Comparison of ENCODE assay signal across 23 mouse cellular contexts in the genomic region with DNA sequence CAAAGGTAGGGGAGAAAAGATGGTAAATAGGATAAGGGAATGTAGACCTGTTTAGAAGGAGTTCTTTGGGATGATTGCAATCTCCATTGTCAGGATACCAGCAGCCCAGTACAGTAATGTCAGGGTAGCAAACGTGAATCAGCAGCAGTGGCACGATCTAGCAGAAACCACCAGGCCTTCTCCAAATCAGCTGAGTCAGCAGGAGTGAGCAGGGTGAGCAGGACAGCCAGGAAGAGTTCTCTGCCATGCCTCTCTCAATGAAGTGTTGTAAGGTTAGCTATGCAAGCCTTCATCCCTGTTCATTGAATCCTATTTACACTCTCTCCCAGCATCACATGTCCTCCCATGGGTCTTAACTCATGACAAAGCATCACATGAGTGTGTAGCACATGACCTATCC.
A peak's percentile ranks its signal among the peaks of the same experiment; 100 is the strongest.
DNase-seq lines count a peak whose midpoint lies in the region; ATAC-seq and TF ChIP-seq lines count a peak whose summit lies in the region.
"Had no signal": no experiment of that assay in that cellular context is flagged by ENCODE, and none has a peak within 500 bp of the region (broad histone marks: within the 10 kb centered on the region; RNA-seq: fewer than 3 reads in every experiment).

No protein-coding gene starts in this region.

- no peak overlapping the region for H3K4me3 ChIP-seq in forebrain, embryonic 11.5 days (ENCODE audit: low read depth, low read length)
- H3K4me3 ChIP-seq in forebrain, postnatal 0 days (ENCODE audit: low read depth, low read length) = no peak overlapping the region
- H3K4me3 ChIP-seq in midbrain, embryonic 11.5 days (ENCODE audit: low read depth, low read length) = no peak overlapping the region
- no peak overlapping the region for H3K4me3 ChIP-seq in midbrain, embryonic 16.5 days (ENCODE audit: low read depth, low read length)
- no peak overlapping the region for H3K4me3 ChIP-seq in MEL (ENCODE audit: control insufficient read depth in 1 of 2, insufficient read depth in 1 of 2, low read depth in 2 of 2, low read length in 2 of 2)
- H3K4me3 ChIP-seq: embryonic facial prominence, embryonic 10.5 days; embryonic facial prominence, embryonic 12.5 days; forebrain, embryonic 12.5 days had no signal

- H3K27me3 ChIP-seq in forebrain, embryonic 11.5 days (ENCODE audit: control insufficient read depth, insufficient read depth, low read length) = no peaks in the 10 kb centered on the region
- no peaks in the 10 kb centered on the region for H3K27me3 ChIP-seq in forebrain, postnatal 0 days (ENCODE audit: insufficient read depth, low read length)
- no peaks in the 10 kb centered on the region for H3K27me3 ChIP-seq in midbrain, embryonic 11.5 days (ENCODE audit: control insufficient read depth, insufficient read depth, low read length)
- H3K27me3 ChIP-seq in midbrain, embryonic 16.5 days (ENCODE audit: control insufficient read depth, insufficient read depth, low read depth, low read length) = no peaks in the 10 kb centered on the region
- no peaks in the 10 kb centered on the region for H3K27me3 ChIP-seq in MEL (ENCODE audit: control insufficient read depth in 1 of 2, insufficient read depth in 2 of 2, low read length in 2 of 2)
- H3K27me3 ChIP-seq: embryonic facial prominence, embryonic 12.5 days; forebrain, embryonic 12.5 days had no signal

- no peak overlapping the region for H3K27ac ChIP-seq in forebrain, embryonic 11.5 days (ENCODE audit: low read depth, low read length)
- no peak overlapping the region for H3K27ac ChIP-seq in forebrain, postnatal 0 days (ENCODE audit: low read depth, low read length)
- H3K27ac ChIP-seq in midbrain, embryonic 11.5 days (ENCODE audit: low read depth, low read length) = no peak overlapping the region
- no peak overlapping the region for H3K27ac ChIP-seq in midbrain, embryonic 16.5 days (ENCODE audit: low read length)
- H3K27ac ChIP-seq in MEL (ENCODE audit: control insufficient read depth, low read depth, low read length) = no peak overlapping the region
- H3K27ac ChIP-seq: embryonic facial prominence, embryonic 10.5 days; embryonic facial prominence, embryonic 12.5 days; forebrain, embryonic 12.5 days had no signal

- ATAC-seq in forebrain, embryonic 11.5 days (replicated peaks; ENCODE audit: low FRiP score) = no peak
- no peak for ATAC-seq in forebrain, postnatal 0 days
- ATAC-seq in midbrain, embryonic 11.5 days (ENCODE audit: low FRiP score) = no peak
- ATAC-seq in midbrain, embryonic 16.5 days = no peak
- ATAC-seq: CD4-positive, CD25-positive, alpha-beta regulatory T cell, adult 4 months; forebrain, embryonic 14.5 days; forebrain, embryonic 16.5 days had no signal

- no peak for TF ChIP-seq POLR2A in MEL (IDR thresholded peaks at IDR 0.05; ENCODE audit: control insufficient read depth in 1 of 2, insufficient read depth in 1 of 2, low read depth in 1 of 2, low read length in 2 of 2, poor library complexity in 1 of 2)

- TF ChIP-seq RAD21 in MEL (IDR thresholded peaks at IDR 0.05; ENCODE audit: low read depth, low read length) = no peak

- no peaks in the 10 kb centered on the region for H3K36me3 ChIP-seq in forebrain, embryonic 11.5 days (ENCODE audit: control insufficient read depth, insufficient read depth, low read length)
- H3K36me3 ChIP-seq in forebrain, postnatal 0 days (ENCODE audit: insufficient read depth) = no peaks in the 10 kb centered on the region
- no peaks in the 10 kb centered on the region for H3K36me3 ChIP-seq in midbrain, embryonic 11.5 days (ENCODE audit: control insufficient read depth, insufficient read depth, low read length)
- H3K36me3 ChIP-seq in midbrain, embryonic 16.5 days (ENCODE audit: control insufficient read depth, insufficient read depth, low read length) = no peaks in the 10 kb centered on the region
- no peaks in the 10 kb centered on the region for H3K36me3 ChIP-seq in MEL (ENCODE audit: control insufficient read depth in 1 of 2, insufficient read depth in 2 of 2, low read length in 2 of 2)
- H3K36me3 ChIP-seq: embryonic facial prominence, embryonic 10.5 days; embryonic facial prominence, embryonic 12.5 days; forebrain, embryonic 12.5 days; G1E had no signal

- no peak overlapping the region for H3K9ac ChIP-seq in forebrain, embryonic 11.5 days (ENCODE audit: low read length)
- no peak overlapping the region for H3K9ac ChIP-seq in forebrain, postnatal 0 days
- no peak overlapping the region for H3K9ac ChIP-seq in midbrain, embryonic 11.5 days (ENCODE audit: low read length)
- H3K9ac ChIP-seq in midbrain, embryonic 16.5 days (ENCODE audit: low read depth, low read length) = no peak overlapping the region
- H3K9ac ChIP-seq in MEL (ENCODE audit: control insufficient read depth, low read depth, low read length, poor library complexity, severe bottlenecking) = no peak overlapping the region
- H3K9ac ChIP-seq: embryonic facial prominence, embryonic 12.5 days; forebrain, embryonic 12.5 days had no signal

- 85% methylated on average over 2 of the region's 2 CpGs for WGBS in forebrain, embryonic 11.5 days
- WGBS in forebrain, postnatal 0 days = 75% methylated on average over 2 of the region's 2 CpGs
- 92% methylated on average over 2 of the region's 2 CpGs for WGBS in midbrain, embryonic 11.5 days
- 89% methylated on average over 2 of the region's 2 CpGs for WGBS in midbrain, embryonic 16.5 days

- H3K4me1 ChIP-seq in forebrain, embryonic 11.5 days (replicated peaks; ENCODE audit: control insufficient read depth, insufficient read depth, low read length) = no peaks in the 10 kb centered on the region
- no peaks in the 10 kb centered on the region for H3K4me1 ChIP-seq in forebrain, postnatal 0 days (ENCODE audit: insufficient read depth)
- H3K4me1 ChIP-seq in midbrain, embryonic 11.5 days (ENCODE audit: control insufficient read depth, insufficient read depth, low read length) = no peaks in the 10 kb centered on the region
- no peaks in the 10 kb centered on the region for H3K4me1 ChIP-seq in midbrain, embryonic 16.5 days (ENCODE audit: control insufficient read depth, insufficient read depth, low read length)
- H3K4me1 ChIP-seq in MEL (ENCODE audit: control insufficient read depth in 1 of 2, insufficient read depth in 2 of 2, low read length in 2 of 2) = no peaks in the 10 kb centered on the region
- H3K4me1 ChIP-seq: embryonic facial prominence, embryonic 10.5 days; embryonic facial prominence, embryonic 12.5 days; forebrain, embryonic 12.5 days had no signal

- DNase-seq in forebrain, embryonic 11.5 days (ENCODE audit: low spot score) = peak; percentile 35
- no peak for DNase-seq in forebrain, postnatal 0 days
- peak; percentile 8 for DNase-seq in midbrain, embryonic 11.5 days (ENCODE audit: low spot score, missing footprints)
- DNase-seq in MEL (ENCODE audit: low read depth, low spot score) = no peak
- DNase-seq in lung, postnatal 10 days = no peak
- no peak for DNase-seq in urinary bladder, postnatal 10 days (ENCODE audit: low spot score)
- DNase-seq: adrenal gland, adult 2 months; adrenal gland, postnatal 10 days; adrenal gland, postnatal 25 days; B cell, adult 2 months; cerebellum, adult 11-12 months; cerebellum, adult 2 months; cerebellum, adult 9-10 months; cerebellum, postnatal 10 days; cerebellum, postnatal 25 days had no signal

- TF ChIP-seq EP300 in MEL (IDR thresholded peaks at IDR 0.05; ENCODE audit: low read depth in 1 of 2, low read length in 2 of 2) = no peak

- no peaks in the 10 kb centered on the region for H3K79me2 ChIP-seq in MEL (ENCODE audit: control insufficient read depth, insufficient read depth, low read length, poor library complexity)

- H3K4me2 ChIP-seq in forebrain, embryonic 11.5 days (ENCODE audit: low read depth, low read length, severe bottlenecking) = no peak overlapping the region
- no peak overlapping the region for H3K4me2 ChIP-seq in forebrain, postnatal 0 days (ENCODE audit: low read depth)
- no peak overlapping the region for H3K4me2 ChIP-seq in midbrain, embryonic 11.5 days
- H3K4me2 ChIP-seq in midbrain, embryonic 16.5 days (ENCODE audit: low read length) = no peak overlapping the region
- H3K4me2 ChIP-seq: embryonic facial prominence, embryonic 12.5 days; forebrain, embryonic 12.5 days had no signal

- TF ChIP-seq CTCF in forebrain, postnatal 0 days (IDR thresholded peaks at IDR 0.05; ENCODE audit: low read depth) = no peak
- TF ChIP-seq CTCF in MEL (IDR thresholded peaks at IDR 0.05 in 2 of 3, conservative IDR thresholded peaks at IDR 0.05 in 1 of 3; ENCODE audit: control insufficient read depth in 1 of 3, insufficient read depth in 1 of 3, low read depth in 2 of 3, low read length in 3 of 3, poor library complexity in 1 of 3, severe bottlenecking in 1 of 3) = no peak

- no peaks in the 10 kb centered on the region for H3K9me3 ChIP-seq in forebrain, embryonic 11.5 days (ENCODE audit: control insufficient read depth, low read length)
- no peaks in the 10 kb centered on the region for H3K9me3 ChIP-seq in forebrain, postnatal 0 days (ENCODE audit: low read length)
- H3K9me3 ChIP-seq in midbrain, embryonic 11.5 days (ENCODE audit: control insufficient read depth, low read length) = no peaks in the 10 kb centered on the region
- no peaks in the 10 kb centered on the region for H3K9me3 ChIP-seq in midbrain, embryonic 16.5 days (replicated peaks; ENCODE audit: control insufficient read depth, low read length, poor library complexity, severe bottlenecking)
- H3K9me3 ChIP-seq in MEL (replicated peaks; ENCODE audit: insufficient read depth, low read length) = no peaks in the 10 kb centered on the region
- H3K9me3 ChIP-seq: embryonic facial prominence, embryonic 10.5 days; embryonic facial prominence, embryonic 12.5 days; forebrain, embryonic 12.5 days had no signal

TF ChIP-seq in MEL, 35 proteins besides CTCF, POLR2A, EP300 and RAD21:
- TF ChIP-seq ETS1 (IDR thresholded peaks at IDR 0.05; ENCODE audit: low read depth, low read length) = no peak
- TF ChIP-seq ZC3H11A (IDR thresholded peaks at IDR 0.05; ENCODE audit: low read depth, low read length) = no peak
- TF ChIP-seq USF2 (IDR thresholded peaks at IDR 0.05; ENCODE audit: borderline replicate concordance in 1 of 2, insufficient read depth in 1 of 2, low read depth in 1 of 2, low read length in 2 of 2) = no peak
- TF ChIP-seq MYB (IDR thresholded peaks at IDR 0.05; ENCODE audit: low read depth, low read length) = no peak
- TF ChIP-seq SMC3 (IDR thresholded peaks at IDR 0.05; ENCODE audit: low read depth, low read length) = no peak
- TF ChIP-seq MAFK (IDR thresholded peaks at IDR 0.05; ENCODE audit: borderline replicate concordance, low read depth, low read length) = 0 out of 2 replicates have a peak, but pooled peaks have one; percentile 51

Comparison
In these comparisons a context has a peak if more than half of its experiments do, and no peak if none do; other contexts are left out.
1. DNase-seq: peak in forebrain, embryonic 11.5 days (single experiment) and midbrain, embryonic 11.5 days (single experiment); none in forebrain, postnatal 0 days (single experiment), MEL (single experiment), lung, postnatal 10 days (single experiment) and urinary bladder, postnatal 10 days (single experiment).